Mouse (Mus musculus): ENCODE measurements around the gene Ogfod2. TPM values are rescaled to one million over a fixed set of nuclear protein-coding genes. Genes with fewer than 3 reads are reported as not detected.

Ogfod2 gene
- polyA plus RNA-seq, 1 experiment from 2014 or later, result 29.4 TPM

- WGBS, result 1% methylated on average over 42 of the region's 42 CpGs
- H3K9ac ChIP-seq, result peak within 1 kb of the TSS; percentile 73
- peak within 1 kb of the TSS; percentile 47 for H3K4me3 ChIP-seq
- no peaks in the 10 kb centered on the region for H3K36me3 ChIP-seq
- H3K9me3 ChIP-seq, result no peaks in the 10 kb centered on the region
- ATAC-seq (ENCODE audit: low FRiP score), result peak; percentile 83
- no peak within 1 kb of the TSS for H3K27ac ChIP-seq
- peaks cover 17% of the 10 kb centered on the region for H3K4me1 ChIP-seq (replicated peaks)
- H3K4me2 ChIP-seq, result peak within 1 kb of the TSS; percentile 65
- H3K27me3 ChIP-seq, result peaks cover 45% of the 10 kb centered on the region
Measured at GRCm38 (mm10) chr5:124095596-124096232, 16.4 kb upstream of the Ogfod2 start, which contains the start of gene Abcb9. TSS of gene Abcb9 (minus strand) at chr5:124095798.

- H3K4me2 ChIP-seq, result no peak overlapping the region
- WGBS, result 81% methylated on average over 2 of the region's 2 CpGs
- no peak for ATAC-seq (ENCODE audit: low FRiP score)
Measured at GRCm38 (mm10) chr5:124098923-124099322, 13.2 kb upstream of the Ogfod2 start.

GRCm38 (mm10) chr5:124100128-124101044 lies 11.7 kb upstream of the Ogfod2 start:
- H3K9me3 ChIP-seq, result no peaks in the 10 kb centered on the region

More at GRCm38 (mm10) chr5:124098923-124099322, 13.2 kb upstream of the Ogfod2 start:
- H3K27me3 ChIP-seq, result peaks cover 29% of the 10 kb centered on the region
- H3K9ac ChIP-seq, result no peak overlapping the region
- peaks cover 11% of the 10 kb centered on the region for H3K4me1 ChIP-seq (replicated peaks)
- no peak overlapping the region for H3K27ac ChIP-seq
- H3K36me3 ChIP-seq, result no peaks in the 10 kb centered on the region
- H3K9me3 ChIP-seq, result no peaks in the 10 kb centered on the region
- no peak overlapping the region for H3K4me3 ChIP-seq

GRCm38 (mm10) chr5:124102326-124102725 lies 9.8 kb upstream of the Ogfod2 start:
- Histone ChIP-seq H3K9me3 (no peaks in the 10 kb centered on the region), H3K9ac (no peak overlapping the region), H3K4me2 (no peak overlapping the region), H3K4me3 (no peak overlapping the region), H3K27me3 (peaks cover 6% of the 10 kb centered on the region; the same call in 1 of the 2 replicates), H3K4me1 (replicated peaks) (no peaks in the 10 kb centered on the region), H3K36me3 (no peaks in the 10 kb centered on the region), H3K27ac (no peak overlapping the region)
- no peak for ATAC-seq (ENCODE audit: low FRiP score)
- 91% methylated on average over 6 of the region's 6 CpGs for WGBS

More at GRCm38 (mm10) chr5:124100128-124101044, 11.7 kb upstream of the Ogfod2 start:
- H3K4me2 ChIP-seq, result no peak overlapping the region
- H3K4me3 ChIP-seq, result no peak overlapping the region
- peaks cover 16% of the 10 kb centered on the region for H3K27me3 ChIP-seq
- ATAC-seq (ENCODE audit: low FRiP score), result no peak
- no peaks in the 10 kb centered on the region for H3K36me3 ChIP-seq
- H3K4me1 ChIP-seq (replicated peaks), result peaks cover 6% of the 10 kb centered on the region
- 91% methylated on average over 11 of the region's 11 CpGs for WGBS
- H3K27ac ChIP-seq, result no peak overlapping the region
- H3K9ac ChIP-seq, result no peak overlapping the region

- no peaks in the 10 kb centered on the region for H3K4me1 ChIP-seq (replicated peaks)
- H3K27ac ChIP-seq, result no peak overlapping the region
- H3K27me3 ChIP-seq, result peaks cover 6% of the 10 kb centered on the region; the same call in 1 of the 2 replicates
- H3K9me3 ChIP-seq, result no peaks in the 10 kb centered on the region
- WGBS, result 89% methylated on average over 3 of the region's 3 CpGs
- no peak for ATAC-seq (ENCODE audit: low FRiP score)
- H3K36me3 ChIP-seq, result no peaks in the 10 kb centered on the region
- no peak overlapping the region for H3K4me3 ChIP-seq
- H3K4me2 ChIP-seq, result no peak overlapping the region
- H3K9ac ChIP-seq, result no peak overlapping the region
Measured at GRCm38 (mm10) chr5:124103020-124103419, 9.1 kb upstream of the Ogfod2 start.

GRCm38 (mm10) chr5:124103552-124103951 lies 8.5 kb upstream of the Ogfod2 start:
- peaks cover 6% of the 10 kb centered on the region; the same call in 1 of the 2 replicates for H3K27me3 ChIP-seq
- no peak overlapping the region for H3K4me2 ChIP-seq
- H3K9me3 ChIP-seq, result no peaks in the 10 kb centered on the region
- no peak for ATAC-seq (ENCODE audit: low FRiP score)
- 94% methylated on average over 9 of the region's 9 CpGs for WGBS
- no peak overlapping the region for H3K9ac ChIP-seq
- H3K36me3 ChIP-seq, result no peaks in the 10 kb centered on the region
- H3K4me3 ChIP-seq, result no peak overlapping the region
- H3K27ac ChIP-seq, result no peak overlapping the region
- no peaks in the 10 kb centered on the region for H3K4me1 ChIP-seq (replicated peaks)

- peak; percentile 32; the same call in 1 of the 2 replicates for ATAC-seq (ENCODE audit: low FRiP score)
- WGBS, result 24% methylated on average over 17 of the region's 17 CpGs
- Histone ChIP-seq H3K27me3 (no peaks in the 10 kb centered on the region), H3K4me3 (peak overlapping the region; percentile 87), H3K27ac (peak overlapping the region; percentile 96), H3K4me1 (replicated peaks) (peaks cover 39% of the 10 kb centered on the region), H3K9ac (peak overlapping the region; percentile 85), H3K36me3 (peaks cover 11% of the 10 kb centered on the region), H3K9me3 (no peaks in the 10 kb centered on the region), H3K4me2 (peak overlapping the region; percentile 91)
Measured at GRCm38 (mm10) chr5:124111077-124111741, 888 bp upstream of the Ogfod2 start.

GRCm38 (mm10) chr5:124112531-124112930 lies 434 bp downstream of the Ogfod2 start:
- peaks cover 51% of the 10 kb centered on the region for H3K4me1 ChIP-seq (replicated peaks)
- peak overlapping the region; percentile 96 for H3K27ac ChIP-seq
- H3K4me2 ChIP-seq, result peak overlapping the region; percentile 91
- H3K4me3 ChIP-seq, result peak overlapping the region; percentile 87
- no peaks in the 10 kb centered on the region for H3K9me3 ChIP-seq
- peak overlapping the region; percentile 85 for H3K9ac ChIP-seq
- H3K36me3 ChIP-seq, result peaks cover 17% of the 10 kb centered on the region
- under 1% methylated on average over 18 of the region's 18 CpGs for WGBS
- no peaks in the 10 kb centered on the region for H3K27me3 ChIP-seq
- ATAC-seq (ENCODE audit: low FRiP score), result no peak; the same call in 1 of the 2 replicates

GRCm38 (mm10) chr5:124113030-124113429 lies 933 bp downstream of the Ogfod2 start:
- Histone ChIP-seq H3K4me1 (replicated peaks) (peaks cover 56% of the 10 kb centered on the region), H3K36me3 (peaks cover 22% of the 10 kb centered on the region), H3K9me3 (no peaks in the 10 kb centered on the region), H3K4me2 (peak overlapping the region; percentile 91), H3K9ac (peak overlapping the region; percentile 85), H3K4me3 (peak overlapping the region; percentile 87), H3K27ac (peak overlapping the region; percentile 96), H3K27me3 (no peaks in the 10 kb centered on the region)
- no peak for ATAC-seq (ENCODE audit: low FRiP score)
- WGBS, result 16% methylated on average over 14 of the region's 14 CpGs

GRCm38 (mm10) chr5:124114276-124115025 lies 2.4 kb downstream of the Ogfod2 start:
- Histone ChIP-seq H3K4me3 (0 out of 2 replicates have a peak overlapping the region, but pooled peaks have one; percentile 83), H3K27ac (no peak overlapping the region), H3K4me1 (replicated peaks) (peaks cover 63% of the 10 kb centered on the region), H3K36me3 (peaks cover 36% of the 10 kb centered on the region), H3K27me3 (no peaks in the 10 kb centered on the region), H3K9ac (no peak overlapping the region), H3K4me2 (no peak overlapping the region), H3K9me3 (no peaks in the 10 kb centered on the region)
- ATAC-seq (ENCODE audit: low FRiP score), result no peak
- WGBS, result 91% methylated on average over 24 of the region's 24 CpGs

- ATAC-seq (ENCODE audit: low FRiP score), result no peak
- 22% methylated on average over 7 of the region's 7 CpGs for WGBS
- peaks cover 47% of the 10 kb centered on the region for H3K36me3 ChIP-seq
Measured at GRCm38 (mm10) chr5:124115531-124115930, 3.4 kb downstream of the Ogfod2 start.

More at GRCm38 (mm10) chr5:124115531-124115930, 3.4 kb downstream of the Ogfod2 start:
- Histone ChIP-seq H3K4me2 (peak overlapping the region; percentile 99), H3K4me1 (replicated peaks) (peaks cover 63% of the 10 kb centered on the region), H3K9ac (peak overlapping the region; percentile 95), H3K4me3 (peak overlapping the region; percentile 83), H3K27me3 (no peaks in the 10 kb centered on the region), H3K9me3 (no peaks in the 10 kb centered on the region), H3K27ac (peak overlapping the region; percentile 89)

Data from hindbrain, embryonic 13.5 days (tissue).